Mouse (Mus musculus) ovary, postnatal 14 days (tissue): ENCODE data around the gene Zrsr1.
A peak's percentile ranks its signal among the peaks of the same experiment; 100 is the strongest.

ENCODE experiments used
- DNase-seq: peaks from one replicate; pipeline ENCODE4 v3.0.0; 2022; ENCODE audit warnings: low spot score

Zrsr1 gene

GRCm38 (mm10) chr11:22971835-22972709, at the start of gene Zrsr1:
Gene Zrsr1 (plus strand): TSS chr11:22972005.
- peak; percentile 39 for DNase-seq

DNA sequence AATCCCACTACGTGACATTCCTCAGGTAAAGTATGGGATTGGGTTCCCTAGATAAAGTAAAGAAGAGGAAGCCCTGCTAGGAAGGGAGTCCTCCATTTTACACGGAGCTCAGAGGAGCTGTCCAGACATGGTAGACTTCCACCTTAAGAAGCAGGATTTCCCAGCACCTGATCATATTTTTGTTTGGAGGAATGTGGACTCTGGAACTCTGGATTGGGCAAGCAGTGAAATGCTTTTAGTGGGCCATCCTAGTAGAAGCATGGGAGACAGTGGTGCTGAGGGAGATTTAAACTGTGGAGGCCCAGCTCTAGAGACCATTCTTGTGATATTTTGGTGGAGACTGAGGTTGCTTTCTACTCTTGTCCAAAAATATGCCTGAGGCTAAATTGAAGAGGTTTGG, 49.3 kb upstream of the Zrsr1 start:
- DNase-seq = no peak

GRCm38 (mm10) chr11:22923606-22924005, 48.2 kb upstream of the Zrsr1 start:
- DNase-seq = no peak

DNA sequence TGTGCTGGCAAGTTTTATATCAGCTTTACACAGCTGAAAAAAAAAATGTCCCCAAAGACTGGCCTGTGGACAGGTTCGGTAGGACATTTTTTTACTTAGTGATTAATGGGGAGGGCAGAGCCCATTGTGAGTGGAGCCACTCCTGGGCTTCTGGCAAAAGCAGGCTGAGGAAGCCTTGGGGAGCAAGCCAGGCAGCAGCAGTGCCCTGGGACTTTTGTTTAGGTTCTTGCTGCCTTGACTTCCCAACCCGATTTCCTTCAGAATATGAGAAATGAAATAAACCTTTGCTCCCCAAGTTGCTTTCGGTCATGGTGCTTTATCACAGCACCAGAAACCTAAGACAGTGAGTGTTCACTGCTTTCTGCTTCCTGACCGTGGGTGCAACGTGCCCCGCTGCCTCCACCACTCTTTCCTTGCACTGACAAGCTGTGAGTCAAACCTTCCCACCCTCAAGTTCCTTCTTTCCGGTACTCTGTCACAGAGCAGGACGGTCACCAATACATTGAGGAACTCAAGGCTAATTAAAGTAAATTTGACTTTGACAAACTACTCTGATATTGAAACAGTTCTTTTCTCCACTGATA, 43.1 kb upstream of the Zrsr1 start:
- DNase-seq = no peak

DNA sequence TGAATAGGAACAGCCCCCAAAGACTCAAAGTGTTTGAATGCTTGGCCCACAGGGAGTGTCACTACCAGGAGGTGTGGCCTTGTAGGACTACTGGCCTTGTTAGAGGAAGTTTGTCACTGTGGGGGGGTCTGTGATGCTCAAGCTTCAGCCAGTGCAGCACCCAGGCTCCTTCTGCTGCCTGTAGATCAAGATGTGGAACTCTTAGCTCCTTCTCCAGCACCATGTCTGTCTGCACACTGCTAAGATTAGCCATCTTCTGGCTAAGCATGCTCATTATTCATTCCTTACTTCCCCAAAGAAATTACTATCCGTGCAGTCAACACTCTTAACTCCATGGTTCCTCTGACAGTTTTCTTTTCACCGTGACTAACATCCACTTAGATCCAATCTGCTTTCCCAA, 41.7 kb upstream of the Zrsr1 start:
- no peak for DNase-seq

- DNase-seq = no peak
Measured at GRCm38 (mm10) chr11:22931320-22931905, 40.4 kb upstream of the Zrsr1 start.

DNA sequence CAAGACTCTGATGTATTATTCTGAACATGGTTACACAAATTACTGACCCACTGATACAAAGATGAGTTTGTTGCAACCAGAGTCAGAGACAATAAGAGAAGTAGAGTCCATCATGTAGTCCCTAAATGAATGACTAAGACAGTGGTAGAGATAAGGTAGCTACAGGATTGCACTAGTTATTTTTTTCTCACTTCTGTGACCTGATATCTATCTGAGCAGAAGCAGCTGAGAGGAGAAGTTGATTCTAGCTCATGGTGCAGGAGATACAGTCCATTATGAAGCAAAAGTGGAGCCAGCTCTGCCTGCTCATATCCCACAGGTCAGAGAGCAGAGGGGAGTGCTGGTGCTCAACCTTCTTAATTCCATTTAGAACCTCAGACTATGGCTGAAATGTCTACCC, 39.6 kb upstream of the Zrsr1 start:
- DNase-seq = no peak

GRCm38 (mm10) chr11:22936446-22937125, 35.2 kb upstream of the Zrsr1 start:
- DNase-seq = no peak

GRCm38 (mm10) chr11:22937716-22938316, 34.0 kb upstream of the Zrsr1 start:
- DNase-seq = no peak

GRCm38 (mm10) chr11:22938983-22939382, 32.8 kb upstream of the Zrsr1 start:
- DNase-seq = no peak

DNA sequence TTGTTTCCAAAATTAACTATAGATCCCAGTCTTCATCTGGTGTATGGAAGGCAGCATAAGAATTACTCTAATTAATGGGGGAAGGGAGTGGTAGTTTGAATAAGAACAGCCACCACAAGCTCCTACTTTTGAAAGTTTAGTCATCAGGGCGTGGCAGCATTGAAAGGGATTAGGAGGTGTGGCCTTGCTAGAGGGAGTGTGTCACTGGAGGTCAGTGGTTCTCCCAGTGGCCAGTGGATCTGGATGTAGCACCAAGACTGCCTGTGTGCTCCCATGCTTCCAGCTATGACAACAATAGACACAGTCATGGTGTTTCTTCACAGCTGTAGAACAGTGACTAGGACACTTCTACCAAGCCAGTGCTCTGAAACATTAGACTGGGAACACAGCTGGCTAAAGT, 22.7 kb upstream of the Zrsr1 start:
- DNase-seq = no peak

GRCm38 (mm10) chr11:22950131-22950530, 21.7 kb upstream of the Zrsr1 start:
- no peak for DNase-seq

GRCm38 (mm10) chr11:22952668-22953067, 19.1 kb upstream of the Zrsr1 start:
- no peak for DNase-seq

DNA sequence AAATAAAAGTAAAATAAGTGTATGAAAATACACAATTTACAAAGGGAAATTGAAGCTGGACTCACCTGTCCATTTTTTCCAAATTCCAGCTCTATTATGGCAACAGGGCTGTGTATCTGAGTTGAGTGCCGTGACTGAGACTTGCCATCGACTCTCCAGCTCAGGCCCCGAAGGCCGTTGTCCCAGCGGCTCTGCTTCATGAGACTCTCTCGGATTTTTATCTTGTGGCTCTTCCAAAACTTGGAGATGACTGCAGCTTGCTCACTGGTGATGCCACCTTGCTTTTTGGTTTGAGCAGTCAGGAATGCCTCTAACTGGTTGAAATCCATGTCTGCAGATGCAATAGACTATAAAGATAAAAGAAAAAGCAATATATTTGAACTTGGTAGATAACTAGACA, 15.5 kb upstream of the Zrsr1 start:
- no peak for DNase-seq

DNA sequence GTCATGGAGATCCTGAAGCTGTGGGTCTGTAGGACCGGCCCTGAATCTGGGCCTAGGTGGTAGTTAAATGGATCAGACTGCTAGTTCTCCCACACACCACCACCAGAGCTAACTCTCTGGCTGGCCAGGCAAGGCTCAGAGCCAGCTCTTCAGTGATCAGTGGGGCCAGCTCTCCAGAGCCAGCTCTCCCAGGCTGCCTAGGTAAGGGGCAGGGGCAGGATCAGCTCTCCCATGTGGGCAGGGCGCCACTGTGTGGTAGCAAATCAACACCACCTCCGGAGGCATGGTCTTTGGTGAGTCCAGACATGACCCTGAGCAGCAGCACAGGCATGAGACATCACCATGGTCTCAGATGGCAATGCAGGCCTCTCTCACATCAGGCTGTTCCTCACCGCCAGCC, 15.0 kb upstream of the Zrsr1 start:
- DNase-seq = peak; percentile 52

DNA sequence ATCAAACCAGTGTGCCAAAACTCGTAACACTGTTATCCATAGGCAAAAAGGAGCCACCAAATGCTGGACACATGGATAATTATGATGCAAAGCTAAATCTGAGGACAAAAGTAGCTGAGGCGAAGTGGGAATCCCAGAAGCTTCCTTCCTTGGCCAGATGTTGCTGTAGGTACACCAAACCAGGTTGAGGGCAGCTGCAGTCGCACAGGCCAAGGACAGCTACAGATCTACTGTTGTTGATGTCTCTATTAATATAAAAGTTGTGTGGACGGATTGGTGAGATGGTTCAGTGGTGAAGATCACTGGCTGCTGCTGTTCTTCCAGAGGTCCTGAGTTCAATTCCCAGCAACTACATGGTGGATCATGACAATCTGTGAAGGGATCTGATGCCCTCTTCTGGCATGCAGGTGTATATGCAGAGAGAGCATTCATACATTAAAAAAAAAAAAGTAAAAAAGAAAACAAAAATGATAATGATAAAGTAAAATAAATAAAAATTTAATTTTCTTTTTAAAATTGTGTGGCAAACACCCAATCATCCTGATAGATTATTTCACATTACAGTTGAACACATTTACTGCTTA, 13.9 kb upstream of the Zrsr1 start:
- DNase-seq = no peak

DNA sequence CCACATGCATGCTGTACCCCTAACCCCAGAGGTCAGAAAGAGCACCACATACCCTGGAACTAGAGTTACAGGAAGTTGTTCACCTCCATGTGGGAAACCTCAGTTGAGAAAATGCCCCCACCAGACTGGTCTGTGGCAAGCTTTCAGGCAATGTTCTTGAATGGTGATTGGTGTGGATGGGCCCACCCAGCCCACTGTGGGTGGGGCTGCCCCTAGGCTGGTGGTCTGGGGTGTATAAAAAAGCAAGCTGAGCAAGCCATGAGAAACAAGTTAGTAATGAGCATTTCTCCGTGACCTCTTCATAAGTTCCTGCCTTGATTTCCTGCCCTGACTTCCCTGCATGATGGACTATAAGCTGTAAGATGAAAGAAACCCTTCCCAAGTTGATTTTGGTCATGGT, 9.7 kb upstream of the Zrsr1 start:
- no peak for DNase-seq

DNA sequence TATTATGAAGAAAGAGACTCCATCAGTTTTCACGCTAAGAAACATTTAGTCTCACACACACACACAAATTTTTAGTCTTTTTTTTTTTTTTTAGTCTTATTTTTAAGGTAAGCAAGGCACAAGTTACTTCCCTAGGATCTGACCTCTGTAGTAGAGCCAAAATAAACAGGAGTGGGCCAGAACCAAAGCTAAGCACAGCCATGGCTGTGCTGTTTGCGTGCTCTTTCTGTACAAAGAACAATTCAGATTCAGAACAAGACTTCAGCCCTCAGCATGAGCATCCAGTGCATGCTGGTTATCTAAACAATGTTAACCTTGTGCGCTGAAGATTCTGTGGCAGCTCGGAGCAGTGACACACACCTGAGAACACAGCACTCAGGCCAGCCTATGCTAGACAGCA, 7.4 kb upstream of the Zrsr1 start:
- DNase-seq = no peak

- DNase-seq = no peak
Measured at GRCm38 (mm10) chr11:22965503-22965902, 6.3 kb upstream of the Zrsr1 start.

DNA sequence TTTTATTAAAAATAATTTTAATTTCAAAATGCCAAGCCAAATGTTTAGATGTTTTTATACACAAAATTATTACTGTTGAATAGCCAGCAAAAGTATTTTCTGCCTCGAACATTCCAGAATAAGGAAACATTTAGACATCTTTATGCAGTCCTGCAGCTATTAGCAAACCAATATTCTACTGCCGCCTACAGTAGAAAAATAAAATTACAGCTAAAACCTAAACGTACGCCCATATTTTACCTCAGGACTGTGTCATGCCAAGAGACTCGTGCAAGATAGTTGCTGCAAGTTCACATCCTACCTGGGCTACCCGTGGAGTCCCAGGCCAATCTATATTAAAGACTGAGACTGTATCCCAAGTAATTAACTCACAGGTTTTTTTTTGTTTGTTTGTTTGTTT, 2.3 kb upstream of the Zrsr1 start:
- no peak for DNase-seq

GRCm38 (mm10) chr11:22970546-22970945, 1.3 kb upstream of the Zrsr1 start:
- DNase-seq = no peak
